Mouse (Mus musculus) forebrain, embryonic 15.5 days (tissue): ENCODE data around the gene Lztfl1. TPM values are rescaled to one million over a fixed set of nuclear protein-coding genes. Genes with fewer than 3 reads are reported as not detected.
"Not testable (repeated sequence)": the region's sequence is repeated elsewhere in the genome, so short reads cannot be mapped to it uniquely, and the experiment has no call there.

Experiments used
- ATAC-seq: fragments of 200-750 bp; cut with Nextera tagmentation; replicated peaks from 2 replicates; pipeline ENCODE4 v1.8.0; 2017; ENCODE audit warnings: mild to moderate bottlenecking, moderate TSS enrichment, moderate library complexity
- H3K27ac ChIP-seq: fragments of 300-500 bp; sonication (generic); replicated peaks from 2 replicates; pipeline ENCODE4 v1.5.1; 2015; ENCODE audit warnings: mild to moderate bottlenecking, inconsistent platforms
- H3K27me3 ChIP-seq: fragments of 300-500 bp; sonication (generic); 2 replicates; pipeline ENCODE4 v1.6.1; 2015; ENCODE audit warnings: inconsistent platforms
- H3K36me3 ChIP-seq: fragments of 300-500 bp; sonication (generic); 2 replicates; pipeline ENCODE4 v1.6.1; 2015; ENCODE audit warnings: mild to moderate bottlenecking, inconsistent platforms
- H3K4me1 ChIP-seq: fragments of 300-500 bp; sonication (generic); 2 replicates; pipeline ENCODE4 v1.6.1; 2015; ENCODE audit warnings: inconsistent platforms
- H3K4me2 ChIP-seq: fragments of 300-500 bp; sonication (generic); replicated peaks from 2 replicates; pipeline ENCODE4 v1.6.1; 2015; ENCODE audit warnings: mild to moderate bottlenecking, inconsistent platforms
- H3K4me3 ChIP-seq: fragments of 300-500 bp; sonication (generic); 2 replicates; pipeline ENCODE4 v1.5.1; 2015; ENCODE audit warnings: mild to moderate bottlenecking, inconsistent platforms
- H3K9ac ChIP-seq: fragments of 300-500 bp; sonication (generic); replicated peaks from 2 replicates; pipeline ENCODE4 v1.6.1; 2015; ENCODE audit warnings: mild to moderate bottlenecking, inconsistent platforms
- H3K9me3 ChIP-seq: fragments of 300-500 bp; sonication (generic); 2 replicates; pipeline ENCODE4 v1.6.1; 2016; ENCODE audit warnings: inconsistent platforms
- WGBS: fragments of 180-500 bp; shearing (Covaris S2); methylation state at CpG from one replicate; pipeline ENCODE4 v1.1.7; 2015; ENCODE audit warnings: mixed read lengths; 5-methylcytosine and 5-hydroxymethylcytosine counted together
- polyA plus RNA-seq: library from polyadenylated mRNA; unstranded; fragments of >200 nt; fragmentation: Nextera tagmentation; extraction: Ambion mirVana; gene quantifications from 2 replicates; pipeline ENCODE4 v1.2.1, GENCODE M21; 2015

Lztfl1 gene
- polyA plus RNA-seq, 1 experiment from 2014 or later: 56.0 TPM

DNA sequence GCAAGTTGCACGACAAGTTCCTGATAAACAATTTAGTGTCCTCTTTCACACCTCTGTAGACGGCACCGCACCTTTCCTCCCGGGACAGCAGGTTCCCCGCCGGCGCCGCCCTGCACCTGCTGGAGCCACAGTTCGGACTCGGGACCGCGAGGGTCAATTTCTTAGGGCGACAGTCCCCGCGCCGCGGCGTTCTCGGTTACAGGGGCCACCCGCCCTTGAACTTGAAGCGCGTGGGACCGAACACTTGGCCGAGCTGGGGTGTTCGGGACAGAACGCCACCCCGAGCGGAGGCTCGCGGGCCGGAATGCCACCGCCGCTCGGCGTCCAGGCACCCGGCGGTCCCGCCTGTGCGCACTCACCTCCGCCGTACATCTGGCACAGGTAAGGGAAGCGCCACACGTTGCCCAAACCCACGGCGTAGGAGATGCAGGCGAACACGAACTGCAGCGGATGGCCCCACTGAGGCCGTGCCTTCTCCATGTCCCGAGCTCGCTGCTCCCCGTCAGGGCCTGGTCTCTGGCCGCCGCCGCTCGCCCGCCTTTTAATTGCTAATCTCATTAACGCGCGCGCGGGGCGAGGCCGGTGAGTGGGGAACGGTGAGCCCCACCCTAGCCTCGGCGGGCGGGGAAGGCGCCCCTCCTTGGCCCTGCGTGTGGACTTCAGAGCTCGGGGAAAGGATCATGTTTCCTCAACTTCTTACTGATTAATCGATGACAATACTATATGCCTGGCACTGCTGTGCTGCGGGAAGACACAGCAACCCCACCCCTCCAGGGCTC, 39.0 kb downstream of the Lztfl1 start, which contains the start of the genes Ccr9 and Slc6a20a:
TSS of gene Ccr9 (plus strand) at position 113 of the 779 bp plus-strand sequence.
TSS of gene Slc6a20a (minus strand) at position 559 of the 779 bp plus-strand sequence.
- no peaks in the 10 kb centered on the region for H3K36me3 ChIP-seq
- H3K27ac ChIP-seq: no peak within 1 kb of the TSS
- 2% methylated on average over 73 of the region's 73 CpGs for WGBS
- 0 out of 2 replicates have a peak, but pooled peaks have one; percentile 48 for ATAC-seq
- H3K4me2 ChIP-seq: peak within 1 kb of the TSS; percentile 79
- H3K9ac ChIP-seq: peak within 1 kb of the TSS; percentile 37
- peak within 1 kb of the TSS; percentile 42 for H3K4me3 ChIP-seq
- peaks cover 8% of the 10 kb centered on the region for H3K4me1 ChIP-seq
- H3K27me3 ChIP-seq: peaks cover 41% of the 10 kb centered on the region
- no peaks in the 10 kb centered on the region for H3K9me3 ChIP-seq

- Histone ChIP-seq H3K9ac (no peak overlapping the region), H3K36me3 (no peaks in the 10 kb centered on the region), H3K4me3 (no peak overlapping the region), H3K4me2 (no peak overlapping the region), H3K4me1 (no peaks in the 10 kb centered on the region), H3K9me3 (no peaks in the 10 kb centered on the region), H3K27me3 (no peaks in the 10 kb centered on the region), H3K27ac (no peak overlapping the region)
- 54% methylated on average over 5 of the region's 5 CpGs for WGBS
- no peak for ATAC-seq
These were observed 51.9 kb downstream of the Lztfl1 start for GRCm38 (mm10) chr9:123665645-123666044.

- not testable (repeated sequence) for H3K27ac ChIP-seq, H3K36me3 ChIP-seq, H3K9me3 ChIP-seq, H3K4me3 ChIP-seq, H3K9ac ChIP-seq, H3K27me3 ChIP-seq, H3K4me1 ChIP-seq, H3K4me2 ChIP-seq
- ATAC-seq: peak; percentile 91
- 63% methylated on average over 18 of the region's 18 CpGs for WGBS
These were observed 57.4 kb downstream of the Lztfl1 start for GRCm38 (mm10) chr9:123659986-123660676.

GRCm38 (mm10) chr9:123658981-123659380, 58.5 kb downstream of the Lztfl1 start:
- no peak for ATAC-seq
- Histone ChIP-seq H3K36me3 (no peaks in the 10 kb centered on the region), H3K9ac (no peak overlapping the region), H3K9me3 (no peaks in the 10 kb centered on the region), H3K27ac (no peak overlapping the region), H3K4me2 (no peak overlapping the region), H3K27me3 (no peaks in the 10 kb centered on the region), H3K4me1 (peaks cover 7% of the 10 kb centered on the region; the same call in 1 of the 2 replicates), H3K4me3 (no peak overlapping the region)

- H3K9ac ChIP-seq: no peak overlapping the region
- no peaks in the 10 kb centered on the region for H3K36me3 ChIP-seq
- no peak overlapping the region for H3K4me2 ChIP-seq
- no peaks in the 10 kb centered on the region for H3K27me3 ChIP-seq
- no peak overlapping the region for H3K27ac ChIP-seq
- H3K4me3 ChIP-seq: no peak overlapping the region
- no peak for ATAC-seq
- H3K4me1 ChIP-seq: peaks cover 7% of the 10 kb centered on the region; the same call in 1 of the 2 replicates
- 83% methylated on average over 3 of the region's 3 CpGs for WGBS
- H3K9me3 ChIP-seq: no peaks in the 10 kb centered on the region
These were observed 60.0 kb downstream of the Lztfl1 start for GRCm38 (mm10) chr9:123657457-123657856.

GRCm38 (mm10) chr9:123651369-123651768, 66.1 kb downstream of the Lztfl1 start:
- no peak overlapping the region for H3K4me3 ChIP-seq
- WGBS: 63% methylated on average over 4 of the region's 4 CpGs

GRCm38 (mm10) chr9:123649785-123650511, 67.5 kb downstream of the Lztfl1 start:
- Histone ChIP-seq H3K9me3 (no peaks in the 10 kb centered on the region), H3K27ac (no peak overlapping the region), H3K9ac (no peak overlapping the region), H3K27me3 (no peaks in the 10 kb centered on the region), H3K4me3 (no peak overlapping the region), H3K4me1 (no peaks in the 10 kb centered on the region), H3K36me3 (no peaks in the 10 kb centered on the region), H3K4me2 (no peak overlapping the region)
- 94% methylated on average over 2 of the region's 2 CpGs for WGBS
- no peak for ATAC-seq

More at GRCm38 (mm10) chr9:123651369-123651768, 66.1 kb downstream of the Lztfl1 start:
- Histone ChIP-seq H3K9me3 (no peaks in the 10 kb centered on the region), H3K9ac (no peak overlapping the region), H3K36me3 (no peaks in the 10 kb centered on the region), H3K4me2 (no peak overlapping the region), H3K27me3 (no peaks in the 10 kb centered on the region), H3K4me1 (no peaks in the 10 kb centered on the region), H3K27ac (no peak overlapping the region)
- ATAC-seq: no peak

Other genes starting within 250 kb of the Lztfl1 start
- 18.0 and 19.8 TPM in 2 replicates for gene Limd1, start 239.0 kb downstream of the Lztfl1 start, polyA plus RNA-seq
- gene Sacm1l, start 187.9 kb downstream of the Lztfl1 start, polyA plus RNA-seq: 48.5 and 51.8 TPM in 2 replicates
- 0.23 and 0.24 TPM in 2 replicates for gene Slc6a20b, start 85.1 kb downstream of the Lztfl1 start, polyA plus RNA-seq
- gene Ccr9, start 39.3 kb downstream of the Lztfl1 start, polyA plus RNA-seq: 0.05 and 0.27 TPM in 2 replicates
- gene Slc6a20a, start 38.8 kb downstream of the Lztfl1 start, polyA plus RNA-seq: 2.8 and 3.1 TPM in 2 replicates
- gene Cxcr6, start 88.8 kb upstream of the Lztfl1 start, polyA plus RNA-seq: 0.15 and 0.18 TPM in 2 replicates
- gene Fyco1, start 134.2 kb upstream of the Lztfl1 start, polyA plus RNA-seq: 16.5 and 16.8 TPM in 2 replicates
- 0.06 TPM in 2 replicates for gene Xcr1, start 144.3 kb upstream of the Lztfl1 start, polyA plus RNA-seq